Comparison of ENCODE assay signal across 8 mouse cellular contexts in genomic region chr19:60225899-60226844, GRCm38 (mm10). TPM values are rescaled to one million over a fixed set of nuclear protein-coding genes. Genes with fewer than 3 reads are reported as not detected.
DNase-seq lines count a peak whose midpoint lies in the region; ATAC-seq lines count a peak whose summit lies in the region.

Fam204a (minus strand) TSS chr19:60226701.

- H3K4me1 ChIP-seq in hindbrain, embryonic 12.5 days = peaks cover 14% of the 10 kb centered on the region

- under 1% methylated on average over 68 of the region's 68 CpGs for WGBS in hindbrain, embryonic 12.5 days

- no peaks in the 10 kb centered on the region for H3K36me3 ChIP-seq in hindbrain, embryonic 12.5 days

- DNase-seq in MN1 (ENCODE audit: low spot score) = peak; percentile 97
- peak; percentile 96 for DNase-seq in cerebellum, adult 9-10 months
- peak; percentile 94 to 98 for DNase-seq in frontal cortex, adult 2 months (ENCODE audit: extremely low spot score in 1 of 2, low spot score in 1 of 2)
- DNase-seq in layer of hippocampus, postnatal 14 days (ENCODE audit: low spot score in 2 of 2) = peak; percentile 97 to 98
- peak; percentile 96 for DNase-seq in lung, postnatal 14 days
- DNase-seq in retina, adult 2 months (ENCODE audit: low read depth, low spot score) = peak; percentile 87
- DNase-seq in thymus, postnatal 36 days = peak; percentile 94 to 95

- no peaks in the 10 kb centered on the region; the same call in 1 of the 2 replicates for H3K27me3 ChIP-seq in hindbrain, embryonic 12.5 days

- H3K4me3 ChIP-seq in hindbrain, embryonic 12.5 days = peak within 1 kb of the TSS; percentile 87

- H3K9ac ChIP-seq in hindbrain, embryonic 12.5 days = peak within 1 kb of the TSS; percentile 91

- H3K9me3 ChIP-seq in hindbrain, embryonic 12.5 days (replicated peaks) = no peaks in the 10 kb centered on the region

- peak within 1 kb of the TSS; percentile 98 for H3K27ac ChIP-seq in hindbrain, embryonic 12.5 days

- ATAC-seq in hindbrain, embryonic 12.5 days (ENCODE audit: low FRiP score) = peak; percentile 100

- H3K4me2 ChIP-seq in hindbrain, embryonic 12.5 days (replicated peaks) = peak within 1 kb of the TSS; percentile 53

RNA-seq across cellular contexts. Expression of gene Fam204a, which starts in this region (rescaled TPM):
- polyA plus RNA-seq in frontal cortex, adult 2 months (2012; rRNA removed) = 21.9 and 25.2 TPM in 2 replicates
- 70.4 and 81.6 TPM in 2 replicates for polyA plus RNA-seq in hindbrain, embryonic 12.5 days (2016; fragmentation: Nextera tagmentation; extraction: Ambion mirVana)
- total RNA-seq in layer of hippocampus, postnatal 14 days (2021) = 10 to 100 TPM; 27.0 to 34.3 TPM

Comparison
In these comparisons a context has a peak if more than half of its experiments do, and no peak if none do; other contexts are left out.
1. Peak in every context shown above with its lines: DNase-seq, ATAC-seq, H3K4me3 ChIP-seq and H3K27ac ChIP-seq.